Mouse (Mus musculus): ENCODE data around the gene Slc38a8. TPM values are rescaled to one million over a fixed set of nuclear protein-coding genes. Genes with fewer than 3 reads are reported as not detected.
A peak's percentile ranks its signal among the peaks of the same experiment; 100 is the strongest.

Gene Slc38a8
- polyA plus RNA-seq (2016; fragmentation: Nextera tagmentation; extraction: Ambion mirVana): 1.9 and 2.1 TPM in 2 replicates

- peaks cover 14% of the 10 kb centered on the region; the same call in 1 of the 2 replicates for H3K27me3 ChIP-seq (replicated peaks; ENCODE audit: low read depth, poor library complexity, severe bottlenecking)
- H3K36me3 ChIP-seq (replicated peaks): peaks cover 21% of the 10 kb centered on the region
- 19% methylated on average over 5 of the region's 5 CpGs for WGBS
- peak within 1 kb of the TSS; percentile 26; the same call in 1 of the 2 replicates for H3K27ac ChIP-seq (replicated peaks)
- peak; percentile 24 for DNase-seq (ENCODE audit: low spot score)
- H3K4me3 ChIP-seq: no peak within 1 kb of the TSS
- H3K9me3 ChIP-seq: no peaks in the 10 kb centered on the region
- H3K4me1 ChIP-seq: peaks cover 66% of the 10 kb centered on the region
These were observed at the start of gene Slc38a8 for GRCm38 (mm10) chr8:119501598-119501997. Slc38a8 (minus strand) TSS chr8:119501698.

GRCm38 (mm10) chr8:119548560-119549113 is 47.1 kb upstream of the Slc38a8 start:
- Histone ChIP-seq H3K36me3 (replicated peaks) (peaks cover 58% of the 10 kb centered on the region), H3K27me3 (replicated peaks; ENCODE audit: low read depth, poor library complexity, severe bottlenecking) (no peaks in the 10 kb centered on the region), H3K4me1 (no peaks in the 10 kb centered on the region), H3K4me3 (no peak overlapping the region), H3K27ac (replicated peaks) (no peak overlapping the region), H3K9me3 (no peaks in the 10 kb centered on the region)
- 86% methylated on average over 7 of the region's 7 CpGs for WGBS
- DNase-seq (ENCODE audit: low spot score): no peak

- peaks cover 73% of the 10 kb centered on the region for H3K36me3 ChIP-seq (replicated peaks)
- no peaks in the 10 kb centered on the region for H3K9me3 ChIP-seq
These were observed 45.7 kb upstream of the Slc38a8 start for GRCm38 (mm10) chr8:119547019-119547691.

GRCm38 (mm10) chr8:119545791-119546190 is 44.3 kb upstream of the Slc38a8 start:
- H3K36me3 ChIP-seq (replicated peaks): peaks cover 86% of the 10 kb centered on the region
- no peaks in the 10 kb centered on the region for H3K27me3 ChIP-seq (replicated peaks; ENCODE audit: low read depth, poor library complexity, severe bottlenecking)
- H3K4me3 ChIP-seq: no peak overlapping the region
- no peaks in the 10 kb centered on the region for H3K4me1 ChIP-seq
- DNase-seq (ENCODE audit: low spot score): no peak
- 95% methylated on average over 6 of the region's 6 CpGs for WGBS
- H3K27ac ChIP-seq (replicated peaks): no peak overlapping the region
- H3K9me3 ChIP-seq: no peaks in the 10 kb centered on the region

More at GRCm38 (mm10) chr8:119547019-119547691, 45.7 kb upstream of the Slc38a8 start:
- Histone ChIP-seq H3K27me3 (replicated peaks; ENCODE audit: low read depth, poor library complexity, severe bottlenecking) (no peaks in the 10 kb centered on the region), H3K4me1 (no peaks in the 10 kb centered on the region), H3K27ac (replicated peaks) (no peak overlapping the region), H3K4me3 (no peak overlapping the region)
- 80% methylated on average over 18 of the region's 18 CpGs for WGBS
- no peak for DNase-seq (ENCODE audit: low spot score)

GRCm38 (mm10) chr8:119545180-119545579 is 43.7 kb upstream of the Slc38a8 start:
- DNase-seq (ENCODE audit: low spot score): no peak
- Histone ChIP-seq H3K27me3 (replicated peaks; ENCODE audit: low read depth, poor library complexity, severe bottlenecking) (no peaks in the 10 kb centered on the region), H3K9me3 (no peaks in the 10 kb centered on the region), H3K4me1 (no peaks in the 10 kb centered on the region), H3K36me3 (replicated peaks) (peaks cover 90% of the 10 kb centered on the region), H3K27ac (replicated peaks) (no peak overlapping the region), H3K4me3 (no peak overlapping the region)
- WGBS: 85% methylated on average over 6 of the region's 6 CpGs

GRCm38 (mm10) chr8:119544606-119545005 is 43.1 kb upstream of the Slc38a8 start:
- 87% methylated on average over 3 of the region's 3 CpGs for WGBS
- peaks cover 94% of the 10 kb centered on the region for H3K36me3 ChIP-seq (replicated peaks)
- DNase-seq (ENCODE audit: low spot score): no peak
- H3K4me3 ChIP-seq: no peak overlapping the region
- no peaks in the 10 kb centered on the region for H3K4me1 ChIP-seq
- no peak overlapping the region for H3K27ac ChIP-seq (replicated peaks)
- H3K9me3 ChIP-seq: no peaks in the 10 kb centered on the region
- no peaks in the 10 kb centered on the region for H3K27me3 ChIP-seq (replicated peaks; ENCODE audit: low read depth, poor library complexity, severe bottlenecking)

GRCm38 (mm10) chr8:119531973-119532372 is 30.5 kb upstream of the Slc38a8 start:
- Histone ChIP-seq H3K4me3 (no peak overlapping the region), H3K27me3 (replicated peaks; ENCODE audit: low read depth, poor library complexity, severe bottlenecking) (no peaks in the 10 kb centered on the region), H3K27ac (replicated peaks) (no peak overlapping the region), H3K36me3 (replicated peaks) (peaks cover 100% of the 10 kb centered on the region), H3K4me1 (no peaks in the 10 kb centered on the region), H3K9me3 (no peaks in the 10 kb centered on the region)
- 91% methylated on average over 9 of the region's 9 CpGs for WGBS
- no peak for DNase-seq (ENCODE audit: low spot score)

GRCm38 (mm10) chr8:119531397-119531796 is 29.9 kb upstream of the Slc38a8 start:
- peaks cover 100% of the 10 kb centered on the region for H3K36me3 ChIP-seq (replicated peaks)
- H3K4me1 ChIP-seq: no peaks in the 10 kb centered on the region
- DNase-seq (ENCODE audit: low spot score): no peak
- H3K9me3 ChIP-seq: no peaks in the 10 kb centered on the region
- no peaks in the 10 kb centered on the region for H3K27me3 ChIP-seq (replicated peaks; ENCODE audit: low read depth, poor library complexity, severe bottlenecking)
- WGBS: 92% methylated on average over 3 of the region's 3 CpGs
- no peak overlapping the region for H3K27ac ChIP-seq (replicated peaks)
- no peak overlapping the region for H3K4me3 ChIP-seq

- 89% methylated on average over 6 of the region's 6 CpGs for WGBS
- Histone ChIP-seq H3K27me3 (replicated peaks; ENCODE audit: low read depth, poor library complexity, severe bottlenecking) (no peaks in the 10 kb centered on the region), H3K4me3 (no peak overlapping the region), H3K9me3 (no peaks in the 10 kb centered on the region), H3K4me1 (no peaks in the 10 kb centered on the region), H3K27ac (replicated peaks) (no peak overlapping the region), H3K36me3 (replicated peaks) (peaks cover 99% of the 10 kb centered on the region)
- no peak for DNase-seq (ENCODE audit: low spot score)
These were observed 29.4 kb upstream of the Slc38a8 start for GRCm38 (mm10) chr8:119530937-119531336.

- no peaks in the 10 kb centered on the region for H3K4me1 ChIP-seq
- no peaks in the 10 kb centered on the region for H3K9me3 ChIP-seq
- H3K4me3 ChIP-seq: no peak overlapping the region
- H3K27ac ChIP-seq (replicated peaks): no peak overlapping the region
- WGBS: 94% methylated on average over 7 of the region's 7 CpGs
- no peaks in the 10 kb centered on the region for H3K27me3 ChIP-seq (replicated peaks; ENCODE audit: low read depth, poor library complexity, severe bottlenecking)
- no peak for DNase-seq (ENCODE audit: low spot score)
- peaks cover 99% of the 10 kb centered on the region for H3K36me3 ChIP-seq (replicated peaks)
These were observed 27.3 kb upstream of the Slc38a8 start for GRCm38 (mm10) chr8:119528762-119529161.

GRCm38 (mm10) chr8:119520102-119520501 is 18.6 kb upstream of the Slc38a8 start:
- H3K4me3 ChIP-seq: no peak overlapping the region
- DNase-seq (ENCODE audit: low spot score): peak; percentile 25
- H3K27ac ChIP-seq (replicated peaks): no peak overlapping the region
- no peaks in the 10 kb centered on the region for H3K27me3 ChIP-seq (replicated peaks; ENCODE audit: low read depth, poor library complexity, severe bottlenecking)
- H3K9me3 ChIP-seq: no peaks in the 10 kb centered on the region
- peaks cover 99% of the 10 kb centered on the region for H3K36me3 ChIP-seq (replicated peaks)
- 77% methylated on average over 7 of the region's 7 CpGs for WGBS
- H3K4me1 ChIP-seq: peaks cover 2% of the 10 kb centered on the region; the same call in 1 of the 2 replicates

- Histone ChIP-seq H3K27ac (replicated peaks) (no peak overlapping the region), H3K4me3 (no peak overlapping the region), H3K27me3 (replicated peaks; ENCODE audit: low read depth, poor library complexity, severe bottlenecking) (no peaks in the 10 kb centered on the region), H3K36me3 (replicated peaks) (peaks cover 100% of the 10 kb centered on the region), H3K9me3 (no peaks in the 10 kb centered on the region), H3K4me1 (peaks cover 2% of the 10 kb centered on the region; the same call in 1 of the 2 replicates)
- no peak for DNase-seq (ENCODE audit: low spot score)
- 64% methylated on average over 5 of the region's 5 CpGs for WGBS
These were observed 15.2 kb upstream of the Slc38a8 start for GRCm38 (mm10) chr8:119516674-119517073.

- H3K36me3 ChIP-seq (replicated peaks): peaks cover 100% of the 10 kb centered on the region
- H3K27ac ChIP-seq (replicated peaks): no peak overlapping the region
- DNase-seq (ENCODE audit: low spot score): no peak
- H3K9me3 ChIP-seq: no peaks in the 10 kb centered on the region
- WGBS: 66% methylated on average over 3 of the region's 3 CpGs
- no peak overlapping the region for H3K4me3 ChIP-seq
- peaks cover 2% of the 10 kb centered on the region; the same call in 1 of the 2 replicates for H3K4me1 ChIP-seq
- no peaks in the 10 kb centered on the region for H3K27me3 ChIP-seq (replicated peaks; ENCODE audit: low read depth, poor library complexity, severe bottlenecking)
These were observed 14.3 kb upstream of the Slc38a8 start for GRCm38 (mm10) chr8:119515767-119516166.
